Mouse (Mus musculus) left cerebral cortex, adult 2 months (tissue): Measurements from ENCODE around the gene Mepce. TPM values are rescaled to one million over a fixed set of nuclear protein-coding genes. Genes with fewer than 3 reads are reported as not detected.

ENCODE experiments used
- DNase-seq, 2 experiments: peaks; one replicate each; pipeline ENCODE4 v3.0.0; 2021 to 2022; ENCODE audit warnings: low spot score in 2 of 2, mixed read lengths in 1 of 2; ENCODE audit errors: extremely low spot score in 1 of 2
- H3K27ac ChIP-seq: fragments of 200-600 bp; 2 replicates; pipeline ENCODE4 v1.8.1; 2022
- H3K4me3 ChIP-seq: fragments of 200-600 bp; 2 replicates; pipeline ENCODE4 v1.8.1; 2022
- CTCF ChIP-seq: fragments of 200-600 bp; IDR thresholded peaks from 2 replicates; pipeline ENCODE4 v1.8.1; 2022; ENCODE audit warnings: antibody characterized with exemption, mild to moderate bottlenecking, moderate library complexity
- intact Hi-C: fragments of 180-260 bp; cut with DNase I; formaldehyde crosslinking; loops from one replicate; pipeline ENCODE4 v1.15.1; 2025
- total RNA-seq, 2 experiments: library from RNA; stranded (reverse); gene quantifications; 2 replicates each; pipeline ENCODE4 v1.2.3; 2021

The Mepce gene
- total RNA-seq, 2 experiments from 2014 or later, result 40.1 to 45.2 TPM

- intact Hi-C loops, result loop anchor here (5.0 to 10.0 kb wide), 2 partner anchors 328 to 371 kb away; partner anchors contain the start of genes Zfp113 and Zscan21
- peak overlapping the region; percentile 98 for H3K27ac ChIP-seq
- peak overlapping the region; percentile 92 for H3K4me3 ChIP-seq
- peak; percentile 99 for DNase-seq
- TF ChIP-seq CTCF, result no peak
Observed at GRCm38 (mm10) chr5:137786109-137786942, 1.1 kb downstream of the Mepce start.

GRCm38 (mm10) chr5:137785164-137786031, 2.1 kb downstream of the Mepce start:
- peak in 1 of 2 experiments; percentile 51 for DNase-seq
- no peak for TF ChIP-seq CTCF
- Histone ChIP-seq H3K4me3 (peak overlapping the region; percentile 92), H3K27ac (peak overlapping the region; percentile 96)
- intact Hi-C loops, result loop anchor here (5.0 to 10.0 kb wide), 2 partner anchors 329 to 372 kb away; partner anchors contain the start of genes Zfp113 and Zscan21

GRCm38 (mm10) chr5:137784546-137784945, 2.9 kb downstream of the Mepce start:
- no peak for DNase-seq
- Histone ChIP-seq H3K4me3 (peak overlapping the region; percentile 92), H3K27ac (peak overlapping the region; percentile 96; the same call in 1 of the 2 replicates)
- intact Hi-C loops, result loop anchor here (10.0 kb wide), 1 partner anchor 330 kb away; the partner anchor contains the start of gene Zscan21
- no peak for TF ChIP-seq CTCF

GRCm38 (mm10) chr5:137783901-137784540, 3.4 kb downstream of the Mepce start:
- Histone ChIP-seq H3K4me3 (peak overlapping the region; percentile 92), H3K27ac (no peak overlapping the region)
- TF ChIP-seq CTCF, result no peak
- intact Hi-C loops, result loop anchor here (10.0 kb wide), 1 partner anchor 331 kb away; the partner anchor contains the start of gene Zscan21
- no peak for DNase-seq

GRCm38 (mm10) chr5:137782776-137783522, 4.5 kb downstream of the Mepce start:
- H3K4me3 ChIP-seq, result peak overlapping the region; percentile 92; the same call in 1 of the 2 replicates
- intact Hi-C loops, result loop anchor here (10.0 kb wide), 1 partner anchor 332 kb away; the partner anchor contains the start of gene Zscan21
- DNase-seq, result no peak
- no peak for TF ChIP-seq CTCF
- no peak overlapping the region for H3K27ac ChIP-seq

GRCm38 (mm10) chr5:137781661-137782060, 5.8 kb downstream of the Mepce start:
- H3K4me3 ChIP-seq, result no peak overlapping the region
- intact Hi-C loops, result loop anchor here (10.0 kb wide), 1 partner anchor 333 kb away; the partner anchor contains the start of gene Zscan21
- no peak for DNase-seq
- no peak overlapping the region for H3K27ac ChIP-seq
- TF ChIP-seq CTCF, result no peak

GRCm38 (mm10) chr5:137779053-137779933, 8.2 kb downstream of the Mepce start:
- DNase-seq, result peak; percentile 36 to 50
- no peak for TF ChIP-seq CTCF
- peak overlapping the region; percentile 84 for H3K4me3 ChIP-seq
- H3K27ac ChIP-seq, result peak overlapping the region; percentile 92
- intact Hi-C loops, result loop anchor here (5.0 kb wide), 1 partner anchor 442 kb away; no protein-coding TSS in a partner anchor

GRCm38 (mm10) chr5:137778635-137779034, 8.8 kb downstream of the Mepce start, which contains the start of gene Ppp1r35:
Ppp1r35 (plus strand) TSS chr5:137778849.
- intact Hi-C loops, result loop anchor here (5.0 kb wide), 1 partner anchor 441 kb away; no protein-coding TSS in a partner anchor
- H3K27ac ChIP-seq, result peak within 1 kb of the TSS; percentile 92
- TF ChIP-seq CTCF, result no peak
- DNase-seq, result peak; percentile 97
- H3K4me3 ChIP-seq, result peak within 1 kb of the TSS; percentile 84

- no peak overlapping the region for H3K27ac ChIP-seq
- peak in 1 of 2 experiments; percentile 5 for DNase-seq
- no peak overlapping the region for H3K4me3 ChIP-seq
- intact Hi-C loops, result loop anchor here (5.0 kb wide), 1 partner anchor 440 kb away; no protein-coding TSS in a partner anchor
- no peak for TF ChIP-seq CTCF
Observed at GRCm38 (mm10) chr5:137777267-137777845, 10.1 kb downstream of the Mepce start.
